Mouse (Mus musculus): ENCODE measurements around the gene Nrp2. TPM values are rescaled to one million over a fixed set of nuclear protein-coding genes. Genes with fewer than 3 reads are reported as not detected.

Nrp2 gene
- polyA plus RNA-seq, 1 experiment from 2014 or later, result 23.7 TPM

GRCm38 (mm10) chr1:62709770-62710335 is 6.8 kb downstream of the Nrp2 start:
- 0 out of 2 replicates have a peak overlapping the region, but pooled peaks have one; percentile 10 for H3K27ac ChIP-seq (ENCODE audit: low read length)
- H3K4me2 ChIP-seq (ENCODE audit: low read depth, low read length), result peak overlapping the region; percentile 26; the same call in 1 of the 2 replicates
- ATAC-seq, result no peak

GRCm38 (mm10) chr1:62713021-62713676 is 10.1 kb downstream of the Nrp2 start:
- Histone ChIP-seq H3K4me2 (ENCODE audit: low read depth, low read length) (no peak overlapping the region), H3K36me3 (ENCODE audit: control insufficient read depth, insufficient read depth, low read length) (no peaks in the 10 kb centered on the region), H3K27me3 (replicated peaks; ENCODE audit: control insufficient read depth, insufficient read depth, low read length) (no peaks in the 10 kb centered on the region), H3K4me3 (ENCODE audit: low read length) (no peak overlapping the region), H3K9ac (ENCODE audit: low read depth, low read length) (no peak overlapping the region), H3K4me1 (ENCODE audit: control insufficient read depth, insufficient read depth, low read length) (peaks cover 39% of the 10 kb centered on the region), H3K27ac (ENCODE audit: low read length) (no peak overlapping the region), H3K9me3 (ENCODE audit: control insufficient read depth, low read length) (no peaks in the 10 kb centered on the region)
- ATAC-seq, result no peak
- 58% methylated on average over 17 of the region's 17 CpGs for WGBS

More at GRCm38 (mm10) chr1:62709770-62710335, 6.8 kb downstream of the Nrp2 start:
- H3K4me1 ChIP-seq (ENCODE audit: control insufficient read depth, insufficient read depth, low read length), result peaks cover 33% of the 10 kb centered on the region
- no peaks in the 10 kb centered on the region for H3K36me3 ChIP-seq (ENCODE audit: control insufficient read depth, insufficient read depth, low read length)
- no peaks in the 10 kb centered on the region for H3K27me3 ChIP-seq (replicated peaks; ENCODE audit: control insufficient read depth, insufficient read depth, low read length)
- H3K9me3 ChIP-seq (ENCODE audit: control insufficient read depth, low read length), result no peaks in the 10 kb centered on the region
- no peak overlapping the region for H3K9ac ChIP-seq (ENCODE audit: low read depth, low read length)
- whole genome bisulfite sequencing, result 24% methylated on average over 5 of the region's 5 CpGs
- no peak overlapping the region for H3K4me3 ChIP-seq (ENCODE audit: low read length)

GRCm38 (mm10) chr1:62715004-62715403 is 11.9 kb downstream of the Nrp2 start:
- H3K27me3 ChIP-seq (replicated peaks; ENCODE audit: control insufficient read depth, insufficient read depth, low read length), result no peaks in the 10 kb centered on the region
- H3K9ac ChIP-seq (ENCODE audit: low read depth, low read length), result no peak overlapping the region
- H3K4me1 ChIP-seq (ENCODE audit: control insufficient read depth, insufficient read depth, low read length), result peaks cover 35% of the 10 kb centered on the region
- no peak overlapping the region for H3K4me3 ChIP-seq (ENCODE audit: low read length)
- ATAC-seq, result no peak
- H3K27ac ChIP-seq (ENCODE audit: low read length), result no peak overlapping the region
- H3K4me2 ChIP-seq (ENCODE audit: low read depth, low read length), result no peak overlapping the region
- no peaks in the 10 kb centered on the region for H3K36me3 ChIP-seq (ENCODE audit: control insufficient read depth, insufficient read depth, low read length)
- 90% methylated on average over 1 of the region's 1 CpGs for WGBS
- H3K9me3 ChIP-seq (ENCODE audit: control insufficient read depth, low read length), result no peaks in the 10 kb centered on the region

- no peak overlapping the region for H3K9ac ChIP-seq (ENCODE audit: low read depth, low read length)
- no peaks in the 10 kb centered on the region for H3K9me3 ChIP-seq (ENCODE audit: control insufficient read depth, low read length)
- ATAC-seq, result no peak
- H3K27ac ChIP-seq (ENCODE audit: low read length), result no peak overlapping the region
- WGBS, result 59% methylated on average over 4 of the region's 4 CpGs
- H3K36me3 ChIP-seq (ENCODE audit: control insufficient read depth, insufficient read depth, low read length), result no peaks in the 10 kb centered on the region
- H3K4me3 ChIP-seq (ENCODE audit: low read length), result no peak overlapping the region
- no peak overlapping the region for H3K4me2 ChIP-seq (ENCODE audit: low read depth, low read length)
- H3K27me3 ChIP-seq (replicated peaks; ENCODE audit: control insufficient read depth, insufficient read depth, low read length), result no peaks in the 10 kb centered on the region
- peaks cover 29% of the 10 kb centered on the region for H3K4me1 ChIP-seq (ENCODE audit: control insufficient read depth, insufficient read depth, low read length)
These were observed 12.6 kb downstream of the Nrp2 start for GRCm38 (mm10) chr1:62715692-62716091.

- ATAC-seq, result no peak
- H3K4me2 ChIP-seq (ENCODE audit: low read depth, low read length), result no peak overlapping the region
- WGBS, result 48% methylated on average over 10 of the region's 10 CpGs
These were observed 13.9 kb downstream of the Nrp2 start for GRCm38 (mm10) chr1:62716836-62717478.

GRCm38 (mm10) chr1:62717552-62718236 is 14.6 kb downstream of the Nrp2 start:
- no peak for ATAC-seq

More at GRCm38 (mm10) chr1:62716836-62717478, 13.9 kb downstream of the Nrp2 start:
- no peak overlapping the region for H3K4me3 ChIP-seq (ENCODE audit: low read length)
- no peaks in the 10 kb centered on the region for H3K36me3 ChIP-seq (ENCODE audit: control insufficient read depth, insufficient read depth, low read length)
- H3K9me3 ChIP-seq (ENCODE audit: control insufficient read depth, low read length), result no peaks in the 10 kb centered on the region
- H3K27ac ChIP-seq (ENCODE audit: low read length), result no peak overlapping the region
- no peaks in the 10 kb centered on the region for H3K27me3 ChIP-seq (replicated peaks; ENCODE audit: control insufficient read depth, insufficient read depth, low read length)
- H3K9ac ChIP-seq (ENCODE audit: low read depth, low read length), result no peak overlapping the region
- peaks cover 26% of the 10 kb centered on the region for H3K4me1 ChIP-seq (ENCODE audit: control insufficient read depth, insufficient read depth, low read length)

GRCm38 (mm10) chr1:62718237-62718571 is 15.1 kb downstream of the Nrp2 start:
- H3K27me3 ChIP-seq (replicated peaks; ENCODE audit: control insufficient read depth, insufficient read depth, low read length), result no peaks in the 10 kb centered on the region
- peaks cover 19% of the 10 kb centered on the region for H3K4me1 ChIP-seq (ENCODE audit: control insufficient read depth, insufficient read depth, low read length)
- no peak overlapping the region for H3K9ac ChIP-seq (ENCODE audit: low read depth, low read length)
- 58% methylated on average over 5 of the region's 5 CpGs for whole genome bisulfite sequencing
- no peaks in the 10 kb centered on the region for H3K9me3 ChIP-seq (ENCODE audit: control insufficient read depth, low read length)
- H3K4me3 ChIP-seq (ENCODE audit: low read length), result no peak overlapping the region
- H3K36me3 ChIP-seq (ENCODE audit: control insufficient read depth, insufficient read depth, low read length), result no peaks in the 10 kb centered on the region
- no peak overlapping the region for H3K4me2 ChIP-seq (ENCODE audit: low read depth, low read length)
- ATAC-seq, result no peak
- H3K27ac ChIP-seq (ENCODE audit: low read length), result no peak overlapping the region

More at GRCm38 (mm10) chr1:62717552-62718236, 14.6 kb downstream of the Nrp2 start:
- H3K27me3 ChIP-seq (replicated peaks; ENCODE audit: control insufficient read depth, insufficient read depth, low read length), result no peaks in the 10 kb centered on the region
- no peaks in the 10 kb centered on the region for H3K9me3 ChIP-seq (ENCODE audit: control insufficient read depth, low read length)
- no peak overlapping the region for H3K4me3 ChIP-seq (ENCODE audit: low read length)
- H3K9ac ChIP-seq (ENCODE audit: low read depth, low read length), result no peak overlapping the region
- H3K4me2 ChIP-seq (ENCODE audit: low read depth, low read length), result no peak overlapping the region
- 61% methylated on average over 13 of the region's 13 CpGs for WGBS
- peaks cover 24% of the 10 kb centered on the region for H3K4me1 ChIP-seq (ENCODE audit: control insufficient read depth, insufficient read depth, low read length)
- H3K36me3 ChIP-seq (ENCODE audit: control insufficient read depth, insufficient read depth, low read length), result no peaks in the 10 kb centered on the region
- H3K27ac ChIP-seq (ENCODE audit: low read length), result no peak overlapping the region

- no peaks in the 10 kb centered on the region for H3K36me3 ChIP-seq (ENCODE audit: control insufficient read depth, insufficient read depth, low read length)
- H3K9ac ChIP-seq (ENCODE audit: low read depth, low read length), result no peak overlapping the region
- no peaks in the 10 kb centered on the region for H3K27me3 ChIP-seq (replicated peaks; ENCODE audit: control insufficient read depth, insufficient read depth, low read length)
- H3K4me1 ChIP-seq (ENCODE audit: control insufficient read depth, insufficient read depth, low read length), result peaks cover 15% of the 10 kb centered on the region
- 65% methylated on average over 8 of the region's 8 CpGs for WGBS
- H3K27ac ChIP-seq (ENCODE audit: low read length), result no peak overlapping the region
- H3K9me3 ChIP-seq (ENCODE audit: control insufficient read depth, low read length), result no peaks in the 10 kb centered on the region
- H3K4me3 ChIP-seq (ENCODE audit: low read length), result no peak overlapping the region
- no peak for ATAC-seq
- no peak overlapping the region for H3K4me2 ChIP-seq (ENCODE audit: low read depth, low read length)
These were observed 15.7 kb downstream of the Nrp2 start for GRCm38 (mm10) chr1:62718750-62719149.

GRCm38 (mm10) chr1:62719770-62720169 is 16.7 kb downstream of the Nrp2 start:
- H3K27ac ChIP-seq (ENCODE audit: low read length), result no peak overlapping the region
- WGBS, result 68% methylated on average over 6 of the region's 6 CpGs
- no peak for ATAC-seq

More at GRCm38 (mm10) chr1:62719770-62720169, 16.7 kb downstream of the Nrp2 start:
- Histone ChIP-seq H3K4me2 (ENCODE audit: low read depth, low read length) (no peak overlapping the region), H3K36me3 (ENCODE audit: control insufficient read depth, insufficient read depth, low read length) (no peaks in the 10 kb centered on the region), H3K4me3 (ENCODE audit: low read length) (no peak overlapping the region), H3K4me1 (ENCODE audit: control insufficient read depth, insufficient read depth, low read length) (peaks cover 20% of the 10 kb centered on the region), H3K9me3 (ENCODE audit: control insufficient read depth, low read length) (no peaks in the 10 kb centered on the region), H3K27me3 (replicated peaks; ENCODE audit: control insufficient read depth, insufficient read depth, low read length) (no peaks in the 10 kb centered on the region), H3K9ac (ENCODE audit: low read depth, low read length) (no peak overlapping the region)
